Mouse (Mus musculus) midbrain, embryonic 14.5 days (tissue): ENCODE results near the gene Amd1. TPM values are rescaled to one million over a fixed set of nuclear protein-coding genes. Genes with fewer than 3 reads are reported as not detected.
"Not testable (repeated sequence)": the region's sequence is repeated elsewhere in the genome, so short reads cannot be mapped to it uniquely, and the experiment has no call there.

Source experiments
- ATAC-seq: fragments of 200-750 bp; cut with Nextera tagmentation; 2 replicates; pipeline ENCODE4 v1.8.0; 2017; ENCODE audit warnings: moderate number of reproducible peaks, moderate library complexity; ENCODE audit not compliant: low FRiP score, low TSS enrichment
- DNase-seq: peaks from one replicate; pipeline ENCODE4 v3.0.0-alpha.2; 2015
- H3K27ac ChIP-seq: fragments of 300-500 bp; sonication (generic); replicated peaks from 2 replicates; pipeline ENCODE4 v1.5.1; 2014; ENCODE audit warnings: mild to moderate bottlenecking, low read depth, low read length, moderate library complexity
- H3K27me3 ChIP-seq: fragments of 300-500 bp; sonication (generic); 2 replicates; pipeline ENCODE4 v1.6.1; 2014; ENCODE audit warnings: low read length, control low read depth, mixed read lengths; ENCODE audit not compliant: control insufficient read depth, insufficient read depth
- H3K36me3 ChIP-seq: fragments of 300-500 bp; sonication (generic); 2 replicates; pipeline ENCODE4 v1.6.1; 2014; ENCODE audit warnings: low read length, control low read depth; ENCODE audit not compliant: control insufficient read depth, insufficient read depth
- H3K4me1 ChIP-seq: fragments of 300-500 bp; sonication (generic); 2 replicates; pipeline ENCODE4 v1.6.1; 2014; ENCODE audit warnings: mild to moderate bottlenecking, antibody characterized with exemption, low read length, control low read depth; ENCODE audit not compliant: control insufficient read depth, insufficient read depth
- H3K4me2 ChIP-seq: fragments of 300-500 bp; sonication (generic); 2 replicates; pipeline ENCODE4 v1.6.1; 2014; ENCODE audit warnings: mild to moderate bottlenecking, low read length, moderate library complexity
- H3K4me3 ChIP-seq: fragments of 300-500 bp; sonication (generic); replicated peaks from 2 replicates; pipeline ENCODE4 v1.5.1; 2014; ENCODE audit warnings: low read depth, low read length
- H3K9ac ChIP-seq: fragments of 300-500 bp; sonication (generic); replicated peaks from 2 replicates; pipeline ENCODE4 v1.6.1; 2014; ENCODE audit warnings: mild to moderate bottlenecking, low read length, moderate library complexity
- H3K9me3 ChIP-seq: fragments of 300-500 bp; sonication (generic); 2 replicates; pipeline ENCODE4 v1.6.1; 2016; ENCODE audit warnings: low read length, control low read depth, mixed read lengths; ENCODE audit not compliant: control insufficient read depth
- WGBS: fragments of 180-500 bp; shearing (Covaris S2); extraction: QIAGEN DNeasy Blood & Tissue Kit; methylation state at CpG from one replicate; pipeline ENCODE4 v1.1.7; 2014; 5-methylcytosine and 5-hydroxymethylcytosine counted together
- polyA plus RNA-seq: library from polyadenylated mRNA; unstranded; fragments of >200 nt; fragmentation: Nextera tagmentation; extraction: Ambion mirVana; gene quantifications from 2 replicates; pipeline ENCODE4 v1.2.1, GENCODE M21; 2014

Amd1 gene
- polyA plus RNA-seq, 1 experiment from 2014 or later = 46.0 TPM

DNA sequence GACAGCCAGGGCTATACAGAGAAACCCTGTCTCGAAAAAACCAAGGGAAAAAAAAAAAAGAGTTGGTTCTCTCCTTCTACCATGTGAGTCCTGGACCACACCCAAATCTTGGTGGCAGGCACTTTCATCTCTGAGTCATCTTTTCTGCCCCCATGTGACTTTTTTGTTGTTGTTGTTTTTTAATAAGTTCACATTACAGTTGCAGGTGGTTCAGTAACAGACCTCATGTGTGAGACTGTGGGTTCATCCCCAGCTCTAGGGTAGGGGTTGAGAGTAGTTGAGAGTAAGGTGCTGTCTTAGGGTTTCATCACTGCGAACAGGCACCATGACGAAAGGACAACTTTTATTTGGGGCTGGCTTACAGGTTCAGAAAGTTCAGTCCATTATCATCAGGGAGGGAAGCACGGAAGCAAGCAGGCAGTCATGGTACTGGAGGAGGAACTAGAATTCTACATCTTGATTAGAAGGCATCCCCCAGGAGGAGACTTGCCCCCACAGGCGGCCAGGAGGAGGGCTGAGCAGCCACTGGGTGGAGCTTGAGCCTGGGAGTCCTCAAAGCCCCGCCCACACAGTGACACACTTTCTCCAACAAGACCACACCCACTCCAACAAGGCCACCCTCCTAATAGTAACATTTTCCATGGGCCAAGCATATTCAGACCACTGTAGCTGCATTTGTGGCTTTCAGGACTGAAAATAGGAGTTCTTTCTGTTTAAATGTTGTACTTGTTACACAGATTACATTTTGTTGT, 8.1 kb upstream of the Amd1 start:
- WGBS = 60% methylated on average over 6 of the region's 6 CpGs
- no peak overlapping the region for H3K4me3 ChIP-seq
- H3K9me3 ChIP-seq = no peaks in the 10 kb centered on the region
- H3K9ac ChIP-seq = no peak overlapping the region
- no peak overlapping the region for H3K4me2 ChIP-seq
- ATAC-seq (no peak), DNase-seq (no peak)
- no peaks in the 10 kb centered on the region for H3K4me1 ChIP-seq
- no peaks in the 10 kb centered on the region for H3K36me3 ChIP-seq
- H3K27me3 ChIP-seq = no peaks in the 10 kb centered on the region
- no peak overlapping the region for H3K27ac ChIP-seq

DNA sequence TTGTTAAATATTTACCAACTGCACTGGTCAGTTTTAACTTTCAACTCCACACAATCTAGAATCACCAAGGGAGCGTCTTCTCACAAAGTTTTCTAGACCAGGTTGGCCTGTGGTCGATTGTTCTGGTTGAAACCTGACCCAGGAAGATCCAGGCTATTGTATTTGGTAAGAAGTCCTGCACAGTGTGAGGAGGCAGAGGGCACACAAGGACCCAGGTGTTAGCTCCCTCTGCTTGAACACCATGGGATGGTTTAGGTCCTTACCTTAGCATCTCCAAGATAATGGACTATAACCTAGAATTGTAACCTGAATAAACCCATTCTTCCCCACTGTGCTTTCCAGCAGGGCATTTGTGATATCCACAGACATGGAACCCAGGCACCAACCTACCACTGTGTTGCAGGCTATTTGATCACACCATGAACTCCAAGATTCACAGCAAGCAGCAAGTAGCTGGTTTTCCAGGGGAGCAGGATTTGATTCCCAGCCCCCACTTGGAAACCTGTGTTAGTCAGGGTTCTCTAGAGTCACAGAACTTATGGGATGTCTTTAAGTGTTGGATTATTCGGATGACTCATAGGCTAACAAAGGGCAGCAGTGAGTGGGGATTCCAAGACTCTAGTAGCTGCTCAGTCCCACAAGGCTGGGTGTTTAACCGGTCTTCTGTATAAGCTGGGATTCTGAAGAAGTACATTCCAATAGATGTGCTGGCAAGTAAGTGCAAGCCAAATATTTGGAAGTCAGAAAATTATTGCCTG, 6.0 kb upstream of the Amd1 start:
- no peak for ATAC-seq
- WGBS = 63% methylated on average over 4 of the region's 4 CpGs
- H3K9me3 ChIP-seq = no peaks in the 10 kb centered on the region
- no peak overlapping the region for H3K9ac ChIP-seq
- H3K4me3 ChIP-seq = no peak overlapping the region
- H3K4me1 ChIP-seq = no peaks in the 10 kb centered on the region
- H3K36me3 ChIP-seq = no peaks in the 10 kb centered on the region
- H3K27ac ChIP-seq = no peak overlapping the region
- no peaks in the 10 kb centered on the region for H3K27me3 ChIP-seq
- H3K4me2 ChIP-seq = no peak overlapping the region
- DNase-seq = no peak

DNA sequence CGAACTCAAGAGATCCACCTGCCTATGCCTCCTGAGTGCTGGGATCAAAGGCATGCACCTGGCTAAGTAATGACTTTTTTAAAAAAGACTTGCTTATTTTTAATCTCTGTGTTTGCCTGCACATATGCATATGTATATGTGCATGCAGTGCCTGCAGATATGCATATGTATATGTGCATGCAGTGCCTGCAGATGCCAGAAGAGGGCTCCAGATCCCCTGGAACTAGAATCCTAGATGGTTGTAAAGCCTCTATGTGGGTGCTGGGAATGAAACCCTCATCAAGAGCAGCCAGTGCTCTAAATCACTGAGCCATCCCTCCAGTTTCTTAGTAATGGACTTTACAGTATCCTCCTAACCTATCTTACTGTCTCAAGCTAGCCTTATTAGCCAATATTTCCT, 4.0 kb upstream of the Amd1 start:
- H3K27ac ChIP-seq = no peak overlapping the region
- ATAC-seq = no peak
- no peak for DNase-seq
- H3K4me2 ChIP-seq = no peak overlapping the region
- no peak overlapping the region for H3K9ac ChIP-seq
- no peaks in the 10 kb centered on the region for H3K27me3 ChIP-seq
- H3K4me3 ChIP-seq = no peak overlapping the region
- WGBS = 91% methylated on average over 1 of the region's 1 CpGs
- H3K4me1 ChIP-seq = no peaks in the 10 kb centered on the region
- H3K36me3 ChIP-seq = no peaks in the 10 kb centered on the region
- H3K9me3 ChIP-seq = no peaks in the 10 kb centered on the region

DNA sequence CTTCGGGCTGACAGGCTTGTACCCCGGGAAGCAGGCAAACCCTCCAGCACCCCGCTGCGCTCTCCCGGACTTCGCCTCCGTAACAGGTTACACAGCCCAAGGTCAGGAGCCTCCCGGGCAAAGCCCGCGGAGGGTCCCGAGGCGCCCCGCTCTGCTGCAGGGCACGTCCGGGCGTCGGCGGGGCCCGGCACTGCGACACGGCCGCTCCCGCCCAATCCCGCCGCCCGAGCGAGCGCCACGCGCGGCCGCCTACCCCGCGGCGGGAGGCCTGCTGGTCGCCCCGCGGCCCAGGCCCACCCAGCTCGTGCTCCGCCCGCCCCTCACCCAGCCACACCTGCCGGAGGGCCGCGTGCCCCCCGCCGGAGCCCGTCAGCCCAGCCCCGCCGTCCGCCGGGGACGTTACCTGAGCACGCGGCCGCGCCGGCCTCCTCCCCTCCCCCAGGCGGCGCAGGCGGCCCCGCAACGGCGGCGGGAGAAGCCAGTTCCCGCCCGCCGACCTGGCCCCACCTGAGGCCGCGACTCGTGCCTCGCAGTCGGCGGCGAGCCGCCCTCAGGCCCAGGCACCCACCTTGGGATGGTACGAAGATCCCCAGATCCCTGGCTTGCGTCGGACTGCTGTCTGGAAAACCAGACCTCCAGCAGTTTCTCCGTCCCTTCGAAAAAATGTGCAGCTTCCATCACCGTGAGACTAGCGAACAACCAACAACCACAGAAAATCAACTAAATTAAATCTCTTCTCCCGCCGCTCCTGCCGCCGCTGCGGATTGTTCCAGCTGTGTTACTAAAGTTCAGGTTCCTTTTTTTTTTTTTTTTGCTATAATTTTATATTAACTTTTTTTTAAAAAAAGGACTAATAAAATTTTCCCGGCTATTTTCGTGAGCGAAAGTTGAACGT, 558 bp downstream of the Amd1 start:
- ATAC-seq = peak; percentile 25
- Histone ChIP-seq H3K27ac (peak overlapping the region; percentile 89), H3K4me3 (peak overlapping the region; percentile 91), H3K4me2 (peak overlapping the region; percentile 73), H3K4me1 (peaks cover 15% of the 10 kb centered on the region), H3K9ac (peak overlapping the region; percentile 84)
- H3K9me3 ChIP-seq, H3K36me3 ChIP-seq, H3K27me3 ChIP-seq: not testable (repeated sequence)
- WGBS = under 1% methylated on average over 70 of the region's 91 CpGs
- DNase-seq = peak; percentile 74

DNA sequence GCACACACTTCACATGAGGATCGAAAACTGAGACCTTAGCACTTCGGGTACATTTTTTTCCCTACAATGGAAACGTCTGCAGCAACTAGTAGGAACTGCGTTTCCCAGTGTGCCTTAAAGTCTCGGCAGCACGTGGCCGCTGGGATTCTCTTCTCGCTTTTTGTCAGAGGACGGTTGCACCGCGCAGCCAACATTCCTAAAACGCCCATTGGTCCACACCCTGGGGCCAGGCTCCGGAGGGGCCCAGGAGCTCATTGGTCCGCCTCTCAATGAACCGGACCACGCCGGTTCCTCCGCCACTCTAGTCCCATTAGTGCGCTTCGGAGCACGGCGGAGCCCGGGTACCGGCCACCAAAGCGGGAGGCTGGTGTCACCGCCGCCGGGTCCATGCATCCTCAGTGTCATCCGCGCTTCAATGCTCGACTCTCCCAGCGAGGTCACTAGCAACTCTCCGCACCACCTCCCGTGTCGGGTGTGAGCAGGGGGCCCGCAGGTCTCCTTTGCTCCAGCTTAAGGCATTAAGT, 1.3 kb downstream of the Amd1 start:
- H3K36me3 ChIP-seq = no peaks in the 10 kb centered on the region
- H3K4me1 ChIP-seq = peaks cover 15% of the 10 kb centered on the region
- peak overlapping the region; percentile 73 for H3K4me2 ChIP-seq
- peak overlapping the region; percentile 89 for H3K27ac ChIP-seq
- peak overlapping the region; percentile 84 for H3K9ac ChIP-seq
- no peaks in the 10 kb centered on the region for H3K9me3 ChIP-seq
- ATAC-seq = peak; percentile 69
- peak; percentile 89 for DNase-seq
- under 1% methylated on average over 36 of the region's 36 CpGs for WGBS
- no peaks in the 10 kb centered on the region for H3K27me3 ChIP-seq
- peak overlapping the region; percentile 91 for H3K4me3 ChIP-seq

DNA sequence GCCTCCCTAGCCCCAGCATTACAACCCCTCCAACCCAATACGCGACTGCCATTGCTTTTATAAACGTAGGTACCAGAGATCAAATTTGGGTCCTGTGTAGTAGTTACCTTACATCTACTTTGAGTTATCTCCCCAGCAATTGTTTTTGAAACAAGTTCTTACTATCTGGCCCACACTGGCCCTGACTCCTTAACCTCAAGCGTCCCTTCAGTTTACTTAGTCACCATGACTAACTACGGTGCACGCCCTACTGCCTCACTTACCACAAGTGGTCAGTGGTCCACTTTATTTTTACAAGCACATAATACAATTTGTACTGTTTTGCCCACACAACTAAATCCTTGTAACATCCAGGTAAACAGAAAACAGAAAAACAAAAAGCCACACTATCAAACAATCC, 9.3 kb downstream of the Amd1 start:
- Histone ChIP-seq H3K9ac (no peak overlapping the region), H3K36me3 (peaks cover 27% of the 10 kb centered on the region), H3K4me2 (no peak overlapping the region), H3K4me3 (no peak overlapping the region), H3K27me3 (no peaks in the 10 kb centered on the region), H3K4me1 (0 out of 2 replicates have a peak, but pooled peaks cover 3% of the 10 kb centered on the region), H3K9me3 (no peaks in the 10 kb centered on the region), H3K27ac (no peak overlapping the region)
- WGBS = 95% methylated on average over 6 of the region's 6 CpGs
- ATAC-seq (no peak), DNase-seq (no peak)

DNA sequence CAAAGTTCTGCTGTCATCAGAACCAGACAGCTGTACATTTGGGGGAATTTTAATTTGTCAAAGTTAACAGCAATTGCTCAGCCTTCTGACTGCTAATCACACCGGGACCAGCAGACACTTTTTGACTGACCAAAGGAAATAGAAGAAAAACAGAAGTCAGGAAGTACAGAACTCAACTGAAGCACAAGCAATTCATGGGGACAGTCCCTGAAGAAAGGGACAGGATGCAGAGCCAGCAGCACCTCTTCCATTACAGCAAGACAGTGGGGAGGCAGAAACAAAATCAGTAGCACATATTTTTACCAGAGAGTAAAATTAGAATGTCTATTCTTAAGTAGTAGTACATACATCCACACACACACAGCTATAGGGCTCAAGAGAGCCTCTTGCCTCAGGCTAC, 15.2 kb downstream of the Amd1 start:
- Histone ChIP-seq H3K4me1 (no peaks in the 10 kb centered on the region), H3K4me2 (no peak overlapping the region), H3K27ac (no peak overlapping the region), H3K4me3 (no peak overlapping the region), H3K9ac (no peak overlapping the region), H3K9me3 (no peaks in the 10 kb centered on the region), H3K27me3 (no peaks in the 10 kb centered on the region), H3K36me3 (peaks cover 40% of the 10 kb centered on the region)
- ATAC-seq = no peak
- DNase-seq = no peak
- 94% methylated on average over 1 of the region's 1 CpGs for WGBS

DNA sequence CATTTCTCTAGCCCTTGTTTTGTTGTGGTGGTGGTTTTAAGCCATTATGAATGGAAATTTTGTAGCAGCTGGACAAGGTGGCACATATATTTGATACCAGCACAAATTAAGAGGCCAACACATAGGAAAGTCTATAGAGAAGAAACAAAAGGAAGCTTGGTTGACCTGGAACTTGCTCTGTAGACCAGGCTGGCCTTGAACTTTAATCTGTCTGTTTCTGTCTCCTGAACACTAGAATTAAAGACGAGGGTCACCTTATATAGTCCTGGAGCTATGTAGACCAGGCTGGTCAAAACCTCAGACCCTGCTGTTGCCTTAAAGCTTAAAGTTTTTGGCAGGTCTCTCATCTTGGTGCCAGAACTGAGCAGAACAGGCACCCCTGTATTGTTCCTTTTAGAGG, 16.4 kb downstream of the Amd1 start:
- no peak for DNase-seq
- ATAC-seq = no peak
- Histone ChIP-seq H3K4me1 (no peaks in the 10 kb centered on the region), H3K4me2 (no peak overlapping the region), H3K4me3 (no peak overlapping the region), H3K27me3 (no peaks in the 10 kb centered on the region), H3K9me3 (no peaks in the 10 kb centered on the region), H3K27ac (no peak overlapping the region), H3K36me3 (peaks cover 31% of the 10 kb centered on the region), H3K9ac (no peak overlapping the region)
- WGBS = 69% methylated on average over 1 of the region's 1 CpGs
